Mouse (Mus musculus) kidney, embryonic 16.5 days (tissue): ENCODE measurements at regions not wholly inside any gene's neighbourhood (a gene's known extent, or its start where the extent isn't known, plus 50 kb on each side); places are given as distances from the start of the nearest gene placed in this dataset.

Source experiments
- ATAC-seq: fragments of 200-750 bp; cut with Nextera tagmentation; 2 replicates; pipeline ENCODE4 v1.8.0; 2017; ENCODE audit warnings: moderate TSS enrichment; ENCODE audit not compliant: low FRiP score, low TSS enrichment
- H3K27ac ChIP-seq: fragments of 300-500 bp; sonication (generic); 2 replicates; pipeline ENCODE4 v1.5.1; 2014; ENCODE audit warnings: low read length
- H3K27me3 ChIP-seq: fragments of 300-500 bp; sonication (generic); 2 replicates; pipeline ENCODE4 v1.6.1; 2014; ENCODE audit warnings: low read length, control low read depth, mixed read lengths; ENCODE audit not compliant: insufficient read depth
- H3K36me3 ChIP-seq: fragments of 300-500 bp; sonication (generic); 2 replicates; pipeline ENCODE4 v1.6.1; 2014; ENCODE audit warnings: low read length, control low read depth, mixed read lengths; ENCODE audit not compliant: insufficient read depth
- H3K4me1 ChIP-seq: fragments of 300-500 bp; sonication (generic); 2 replicates; pipeline ENCODE4 v1.6.1; 2014; ENCODE audit warnings: low read length, control low read depth, mixed read lengths; ENCODE audit not compliant: insufficient read depth
- H3K4me2 ChIP-seq: fragments of 300-500 bp; sonication (generic); replicated peaks from 2 replicates; pipeline ENCODE4 v1.6.1; 2014; ENCODE audit warnings: low read depth, low read length
- H3K4me3 ChIP-seq: fragments of 300-500 bp; sonication (generic); 2 replicates; pipeline ENCODE4 v1.5.1; 2014; ENCODE audit warnings: mild to moderate bottlenecking, low read length
- H3K9ac ChIP-seq: fragments of 300-500 bp; sonication (generic); replicated peaks from 2 replicates; pipeline ENCODE4 v1.6.1; 2014; ENCODE audit warnings: low read length
- H3K9me3 ChIP-seq: fragments of 300-500 bp; sonication (generic); 2 replicates; pipeline ENCODE4 v1.6.1; 2016; ENCODE audit warnings: low read length, control low read depth
- WGBS: fragments of 180-500 bp; shearing (Covaris S2); extraction: QIAGEN DNeasy Blood & Tissue Kit; methylation state at CpG from one replicate; pipeline ENCODE4 v1.1.7; 2014; 5-methylcytosine and 5-hydroxymethylcytosine counted together

- ATAC-seq, result no peak
- H3K9ac ChIP-seq, result no peak overlapping the region
- no peaks in the 10 kb centered on the region for H3K4me1 ChIP-seq
- H3K4me2 ChIP-seq, result no peak overlapping the region
- no peak overlapping the region for H3K4me3 ChIP-seq
- H3K27ac ChIP-seq, result no peak overlapping the region
- H3K36me3 ChIP-seq, result no peaks in the 10 kb centered on the region
- no peaks in the 10 kb centered on the region for H3K9me3 ChIP-seq
- WGBS, result 56% methylated on average over 4 of the region's 4 CpGs
- no peaks in the 10 kb centered on the region for H3K27me3 ChIP-seq
Observed at GRCm38 (mm10) chr7:71289702-71290101, 61.6 kb downstream of the Gm10295 start.

- Histone ChIP-seq H3K4me1 (no peaks in the 10 kb centered on the region), H3K9ac (no peak overlapping the region), H3K4me2 (no peak overlapping the region), H3K4me3 (no peak overlapping the region), H3K36me3 (no peaks in the 10 kb centered on the region), H3K9me3 (no peaks in the 10 kb centered on the region), H3K27me3 (no peaks in the 10 kb centered on the region), H3K27ac (no peak overlapping the region)
- no peak for ATAC-seq
- 85% methylated on average over 5 of the region's 5 CpGs for WGBS
Observed at GRCm38 (mm10) chr7:71289266-71289665, 62.0 kb downstream of the Gm10295 start.

GRCm38 (mm10) chr7:71287441-71287840 is 63.8 kb downstream of the Gm10295 start:
- Histone ChIP-seq H3K9me3 (peaks cover 4% of the 10 kb centered on the region; the same call in 1 of the 2 replicates), H3K4me1 (no peaks in the 10 kb centered on the region), H3K36me3 (no peaks in the 10 kb centered on the region), H3K4me3 (no peak overlapping the region), H3K4me2 (no peak overlapping the region), H3K27me3 (no peaks in the 10 kb centered on the region), H3K27ac (no peak overlapping the region), H3K9ac (no peak overlapping the region)
- 86% methylated on average over 7 of the region's 7 CpGs for WGBS
- no peak for ATAC-seq

GRCm38 (mm10) chr7:71284246-71284645 is 67.0 kb downstream of the Gm10295 start:
- no peaks in the 10 kb centered on the region for H3K4me1 ChIP-seq
- H3K9me3 ChIP-seq, result peaks cover 4% of the 10 kb centered on the region; the same call in 1 of the 2 replicates
- no peak overlapping the region for H3K4me2 ChIP-seq
- H3K36me3 ChIP-seq, result no peaks in the 10 kb centered on the region
- no peaks in the 10 kb centered on the region for H3K27me3 ChIP-seq
- H3K9ac ChIP-seq, result no peak overlapping the region
- H3K27ac ChIP-seq, result no peak overlapping the region
- ATAC-seq, result no peak
- no peak overlapping the region for H3K4me3 ChIP-seq

GRCm38 (mm10) chr7:71283419-71283818 is 67.9 kb downstream of the Gm10295 start:
- WGBS, result 92% methylated on average over 3 of the region's 3 CpGs
- no peak overlapping the region for H3K27ac ChIP-seq

GRCm38 (mm10) chr7:71266101-71266500 is 85.2 kb downstream of the Gm10295 start:
- Histone ChIP-seq H3K36me3 (no peaks in the 10 kb centered on the region), H3K4me2 (no peak overlapping the region), H3K9ac (no peak overlapping the region), H3K9me3 (no peaks in the 10 kb centered on the region), H3K4me3 (no peak overlapping the region), H3K27ac (no peak overlapping the region), H3K27me3 (no peaks in the 10 kb centered on the region), H3K4me1 (no peaks in the 10 kb centered on the region)
- 74% methylated on average over 8 of the region's 8 CpGs for WGBS
- ATAC-seq, result no peak

More at GRCm38 (mm10) chr7:71283419-71283818, 67.9 kb downstream of the Gm10295 start:
- H3K9me3 ChIP-seq, result peaks cover 4% of the 10 kb centered on the region; the same call in 1 of the 2 replicates
- no peak overlapping the region for H3K4me3 ChIP-seq
- H3K27me3 ChIP-seq, result no peaks in the 10 kb centered on the region
- no peak for ATAC-seq
- H3K4me1 ChIP-seq, result no peaks in the 10 kb centered on the region
- no peaks in the 10 kb centered on the region for H3K36me3 ChIP-seq
- no peak overlapping the region for H3K4me2 ChIP-seq
- H3K9ac ChIP-seq, result no peak overlapping the region

GRCm38 (mm10) chr7:71264115-71264514 is 87.2 kb downstream of the Gm10295 start:
- Histone ChIP-seq H3K27ac (no peak overlapping the region), H3K4me1 (no peaks in the 10 kb centered on the region)
- ATAC-seq, result 0 out of 2 replicates have a peak, but pooled peaks have one; percentile 27

GRCm38 (mm10) chr7:71249669-71250068 is 101.6 kb downstream of the Gm10295 start:
- Histone ChIP-seq H3K36me3 (no peaks in the 10 kb centered on the region), H3K27ac (peak overlapping the region; percentile 52), H3K9ac (no peak overlapping the region), H3K4me2 (no peak overlapping the region), H3K4me3 (no peak overlapping the region), H3K4me1 (no peaks in the 10 kb centered on the region), H3K9me3 (no peaks in the 10 kb centered on the region), H3K27me3 (no peaks in the 10 kb centered on the region)
- 0 out of 2 replicates have a peak, but pooled peaks have one; percentile 23 for ATAC-seq
- 18% methylated on average over 2 of the region's 2 CpGs for WGBS

More at GRCm38 (mm10) chr7:71264115-71264514, 87.2 kb downstream of the Gm10295 start:
- Histone ChIP-seq H3K4me2 (no peak overlapping the region), H3K4me3 (no peak overlapping the region), H3K9ac (no peak overlapping the region), H3K9me3 (no peaks in the 10 kb centered on the region), H3K27me3 (no peaks in the 10 kb centered on the region), H3K36me3 (no peaks in the 10 kb centered on the region)
- WGBS, result 72% methylated on average over 1 of the region's 1 CpGs

GRCm38 (mm10) chr7:71249216-71249615 is 102.1 kb downstream of the Gm10295 start:
- no peaks in the 10 kb centered on the region for H3K36me3 ChIP-seq
- WGBS, result 45% methylated on average over 5 of the region's 5 CpGs
- ATAC-seq, result 0 out of 2 replicates have a peak, but pooled peaks have one; percentile 54
- H3K9me3 ChIP-seq, result no peaks in the 10 kb centered on the region
- H3K9ac ChIP-seq, result no peak overlapping the region
- H3K4me1 ChIP-seq, result no peaks in the 10 kb centered on the region
- H3K4me2 ChIP-seq, result no peak overlapping the region
- H3K27ac ChIP-seq, result peak overlapping the region; percentile 69
- H3K27me3 ChIP-seq, result no peaks in the 10 kb centered on the region
- no peak overlapping the region for H3K4me3 ChIP-seq

DNA sequence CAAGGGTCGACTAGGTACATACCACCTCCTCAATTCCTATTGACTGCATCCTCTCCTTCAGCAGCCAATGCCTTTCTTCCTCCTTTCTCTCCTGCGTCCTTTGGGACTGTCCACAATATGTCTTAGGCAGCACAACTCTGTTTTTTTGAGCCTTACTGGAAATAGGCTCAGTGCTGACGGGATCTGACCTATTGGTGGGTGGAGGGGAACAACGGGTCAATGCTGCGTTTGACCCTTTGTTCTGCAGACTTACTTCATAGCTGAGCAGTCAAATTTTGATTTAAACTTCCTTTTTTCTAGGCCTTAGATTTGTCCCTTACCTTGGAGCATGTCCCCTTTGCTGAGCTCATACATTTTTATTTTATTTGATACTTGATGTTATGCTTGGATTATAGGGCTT is 103.4 kb downstream of the Gm10295 start:
- no peak for ATAC-seq
- H3K27ac ChIP-seq, result peak overlapping the region; percentile 2; the same call in 1 of the 2 replicates
- WGBS, result 68% methylated on average over 5 of the region's 5 CpGs

More for the DNA sequence above, 103.4 kb downstream of the Gm10295 start:
- Histone ChIP-seq H3K4me1 (no peaks in the 10 kb centered on the region), H3K4me3 (no peak overlapping the region), H3K27me3 (no peaks in the 10 kb centered on the region), H3K9me3 (no peaks in the 10 kb centered on the region), H3K9ac (no peak overlapping the region), H3K36me3 (no peaks in the 10 kb centered on the region), H3K4me2 (no peak overlapping the region)
